Comparison of ENCODE assay signal across 9 mouse cellular contexts in the genomic region with DNA sequence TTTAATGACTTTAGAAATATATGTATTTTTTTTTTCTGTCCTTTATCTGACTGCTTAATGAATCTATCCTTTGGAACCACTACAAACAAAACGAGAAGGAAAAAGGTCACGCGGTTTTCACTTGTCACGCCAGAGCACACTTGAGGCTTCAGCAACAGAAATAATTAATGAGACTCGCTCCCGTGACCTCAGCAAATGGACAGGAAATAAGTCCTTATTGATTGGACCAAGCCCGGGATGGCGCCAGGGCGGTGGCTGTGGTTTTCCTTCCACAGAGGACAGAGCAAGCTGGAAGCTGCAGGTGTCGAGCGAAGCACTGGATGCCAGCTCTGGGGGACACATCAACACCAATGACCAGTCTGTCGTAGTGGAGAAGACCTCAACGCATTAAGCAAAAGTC. TPM values are rescaled to one million over a fixed set of nuclear protein-coding genes. Genes with fewer than 3 reads are reported as not detected.
DNase-seq lines count a peak whose midpoint lies in the region; ATAC-seq and TF ChIP-seq lines count a peak whose summit lies in the region.
"Had no signal": no experiment of that assay in that cellular context is flagged by ENCODE, and none has a peak within 500 bp of the region (broad histone marks: within the 10 kb centered on the region; RNA-seq: fewer than 3 reads in every experiment).

No protein-coding gene starts in this region.

- peak overlapping the region; percentile 83 for H3K27ac ChIP-seq in forebrain, embryonic 10.5 days
- H3K27ac ChIP-seq in forebrain, postnatal 0 days (ENCODE audit: low read depth, low read length): no peak overlapping the region
- peak overlapping the region; percentile 78 for H3K27ac ChIP-seq in hindbrain, embryonic 10.5 days
- peak overlapping the region; percentile 64 for H3K27ac ChIP-seq in neural tube, embryonic 13.5 days (replicated peaks)
- no peak overlapping the region for H3K27ac ChIP-seq in heart, embryonic 11.5 days (ENCODE audit: low read depth, low read length)

- H3K4me3 ChIP-seq in forebrain, embryonic 10.5 days: peak overlapping the region; percentile 27; the same call in 1 of the 2 replicates
- H3K4me3 ChIP-seq in forebrain, postnatal 0 days (ENCODE audit: low read depth, low read length): no peak overlapping the region
- H3K4me3 ChIP-seq in hindbrain, embryonic 10.5 days: no peak overlapping the region
- H3K4me3 ChIP-seq in neural tube, embryonic 13.5 days: no peak overlapping the region
- H3K4me3 ChIP-seq in heart, embryonic 11.5 days (ENCODE audit: low read depth, low read length): no peak overlapping the region

- no peak overlapping the region for H3K4me2 ChIP-seq in forebrain, postnatal 0 days (ENCODE audit: low read depth)
- H3K4me2 ChIP-seq in neural tube, embryonic 13.5 days: no peak overlapping the region; the same call in 1 of the 2 replicates
- no peak overlapping the region for H3K4me2 ChIP-seq in heart, embryonic 11.5 days

- ATAC-seq in forebrain, postnatal 0 days: no peak
- ATAC-seq in neural tube, embryonic 13.5 days (ENCODE audit: low read depth): no peak
- ATAC-seq in heart, embryonic 11.5 days (replicated peaks; ENCODE audit: insufficient number of reproducible peaks, low FRiP score, low TSS enrichment): no peak

- 30% methylated on average over 13 of the region's 13 CpGs for WGBS in forebrain, embryonic 10.5 days
- WGBS in forebrain, postnatal 0 days: 20% methylated on average over 13 of the region's 13 CpGs
- WGBS in hindbrain, embryonic 10.5 days: 31% methylated on average over 13 of the region's 13 CpGs
- WGBS in neural tube, embryonic 13.5 days: 20% methylated on average over 13 of the region's 13 CpGs
- 62% methylated on average over 13 of the region's 13 CpGs for WGBS in heart, embryonic 11.5 days (ENCODE audit: insufficient replicate concordance)

- DNase-seq in forebrain, embryonic 10.5 days (ENCODE audit: extremely low spot score, low spot score): peak; percentile 53
- DNase-seq in forebrain, postnatal 0 days: no peak
- peak; percentile 42 for DNase-seq in hindbrain, embryonic 10.5 days (ENCODE audit: low spot score)
- DNase-seq in kidney, postnatal 36 days: peak; percentile 68 to 75
- DNase-seq in right cerebral cortex, postnatal 25 days: no peak
- DNase-seq in spleen, postnatal 36 days (ENCODE audit: low spot score in 2 of 2): no peak
- DNase-seq: right cerebral cortex, adult 18-20 months had no signal

- peaks cover 5% of the 10 kb centered on the region for H3K36me3 ChIP-seq in forebrain, embryonic 10.5 days (replicated peaks)
- no peaks in the 10 kb centered on the region for H3K36me3 ChIP-seq in forebrain, postnatal 0 days (ENCODE audit: insufficient read depth)
- peaks cover 4% of the 10 kb centered on the region; the same call in 1 of the 2 replicates for H3K36me3 ChIP-seq in hindbrain, embryonic 10.5 days
- H3K36me3 ChIP-seq in neural tube, embryonic 13.5 days: no peaks in the 10 kb centered on the region
- no peaks in the 10 kb centered on the region for H3K36me3 ChIP-seq in heart, embryonic 11.5 days (ENCODE audit: control insufficient read depth, insufficient read depth, low read length)

- no peak for TF ChIP-seq CTCF in forebrain, postnatal 0 days (IDR thresholded peaks at IDR 0.05; ENCODE audit: low read depth)

- 0 out of 2 replicates have a peak, but pooled peaks cover 5% of the 10 kb centered on the region for H3K27me3 ChIP-seq in forebrain, embryonic 10.5 days (ENCODE audit: poor library complexity, severe bottlenecking)
- no peaks in the 10 kb centered on the region for H3K27me3 ChIP-seq in forebrain, postnatal 0 days (ENCODE audit: insufficient read depth, low read length)
- H3K27me3 ChIP-seq in hindbrain, embryonic 10.5 days (ENCODE audit: insufficient read depth, poor library complexity, severe bottlenecking): no peaks in the 10 kb centered on the region
- H3K27me3 ChIP-seq in neural tube, embryonic 13.5 days: no peaks in the 10 kb centered on the region
- no peaks in the 10 kb centered on the region for H3K27me3 ChIP-seq in heart, embryonic 11.5 days (ENCODE audit: control insufficient read depth, insufficient read depth, low read length)

- no peaks in the 10 kb centered on the region; the same call in 1 of the 2 replicates for H3K9me3 ChIP-seq in forebrain, embryonic 10.5 days
- no peaks in the 10 kb centered on the region for H3K9me3 ChIP-seq in forebrain, postnatal 0 days (ENCODE audit: low read length)
- H3K9me3 ChIP-seq in hindbrain, embryonic 10.5 days: 0 out of 2 replicates have a peak, but pooled peaks cover 5% of the 10 kb centered on the region
- no peaks in the 10 kb centered on the region for H3K9me3 ChIP-seq in neural tube, embryonic 13.5 days
- no peaks in the 10 kb centered on the region for H3K9me3 ChIP-seq in heart, embryonic 11.5 days (replicated peaks; ENCODE audit: control insufficient read depth, low read length)

- peaks cover 51% of the 10 kb centered on the region for H3K4me1 ChIP-seq in forebrain, embryonic 10.5 days
- peaks cover 18% of the 10 kb centered on the region; the same call in 1 of the 2 replicates for H3K4me1 ChIP-seq in forebrain, postnatal 0 days (ENCODE audit: insufficient read depth)
- peaks cover 41% of the 10 kb centered on the region for H3K4me1 ChIP-seq in hindbrain, embryonic 10.5 days (replicated peaks)
- H3K4me1 ChIP-seq in neural tube, embryonic 13.5 days (replicated peaks): peaks cover 36% of the 10 kb centered on the region
- H3K4me1 ChIP-seq in heart, embryonic 11.5 days (ENCODE audit: control insufficient read depth, insufficient read depth, low read length): peaks cover 5% of the 10 kb centered on the region

- H3K9ac ChIP-seq in forebrain, postnatal 0 days: no peak overlapping the region
- H3K9ac ChIP-seq in neural tube, embryonic 13.5 days: no peak overlapping the region
- no peak overlapping the region for H3K9ac ChIP-seq in heart, embryonic 11.5 days (ENCODE audit: low read depth, low read length)

RNA-seq across cellular contexts. Expression of a gene that starts 38.6 kb away (rescaled TPM):
- 8.8 and 9.2 TPM in 2 replicates for polyA plus RNA-seq in forebrain, embryonic 10.5 days (2016; fragmentation: Nextera tagmentation; extraction: Ambion mirVana)
- total RNA-seq in forebrain, postnatal 0 days (2014; rRNA removed): 8.5 and 11.1 TPM in 2 replicates
- polyA plus RNA-seq in forebrain, postnatal 0 days (2015; fragmentation: Nextera tagmentation; extraction: Ambion mirVana): 2.0 and 2.2 TPM in 2 replicates
- polyA plus RNA-seq in hindbrain, embryonic 10.5 days (2016; fragmentation: Nextera tagmentation; extraction: Ambion mirVana): 8.3 and 9.6 TPM in 2 replicates
- 3.0 and 3.5 TPM in 2 replicates for polyA plus RNA-seq in neural tube, embryonic 13.5 days (2015; fragmentation: Nextera tagmentation; extraction: Ambion mirVana)
- polyA plus RNA-seq in heart, embryonic 11.5 days (2014; fragmentation: Nextera tagmentation; extraction: Ambion mirVana): 3.9 and 4.1 TPM in 2 replicates

Comparison
In these comparisons a context has a peak if more than half of its experiments do, and no peak if none do; other contexts are left out.
1. DNase-seq: peak in forebrain, embryonic 10.5 days (single experiment), hindbrain, embryonic 10.5 days (single experiment) and kidney, postnatal 36 days (2 of 2); none in forebrain, postnatal 0 days (single experiment), right cerebral cortex, postnatal 25 days (single experiment) and spleen, postnatal 36 days (0 of 2).
2. H3K27ac ChIP-seq: peak in forebrain, embryonic 10.5 days (single experiment), hindbrain, embryonic 10.5 days (single experiment) and neural tube, embryonic 13.5 days (single experiment); none in forebrain, postnatal 0 days (single experiment) and heart, embryonic 11.5 days (single experiment).